Mouse (Mus musculus) macrophage (primary cell): ENCODE results near the gene Glb1l2. TPM values are rescaled to one million over a fixed set of nuclear protein-coding genes. Genes with fewer than 3 reads are reported as not detected.

Experiments used
- H3K27ac ChIP-seq: fragments of 350-480 bp; formaldehyde crosslinking; 2 replicates; pipeline ENCODE4 v1.9.0; 2021
- H3K36me3 ChIP-seq: fragments of 350-480 bp; formaldehyde crosslinking; 2 replicates; pipeline ENCODE4 v1.9.0; 2021; ENCODE audit errors: inconsistent target
- H3K4me3 ChIP-seq: fragments of 350-480 bp; formaldehyde crosslinking; 2 replicates; pipeline ENCODE4 v1.9.0; 2021; ENCODE audit errors: inconsistent target
- H3K79me2 ChIP-seq: fragments of 350-480 bp; formaldehyde crosslinking; 2 replicates; pipeline ENCODE4 v1.9.0; 2021; ENCODE audit errors: inconsistent target
- WGBS: methylation state at CpG from one replicate; pipeline ENCODE4 v1.1.7; 2026; ENCODE audit warnings: inconsistent platforms; ENCODE audit not compliant: missing documents; 5-methylcytosine and 5-hydroxymethylcytosine counted together
- polyA plus RNA-seq: library from polyadenylated mRNA; stranded (reverse); fragments of 250-400 nt; gene quantifications from 3 replicates; pipeline ENCODE4 v1.2.4, GENCODE M21; 2018; ENCODE audit warnings: inconsistent platforms

Glb1l2 gene
- polyA plus RNA-seq, 1 experiment from 2014 or later, result not detected

DNA sequence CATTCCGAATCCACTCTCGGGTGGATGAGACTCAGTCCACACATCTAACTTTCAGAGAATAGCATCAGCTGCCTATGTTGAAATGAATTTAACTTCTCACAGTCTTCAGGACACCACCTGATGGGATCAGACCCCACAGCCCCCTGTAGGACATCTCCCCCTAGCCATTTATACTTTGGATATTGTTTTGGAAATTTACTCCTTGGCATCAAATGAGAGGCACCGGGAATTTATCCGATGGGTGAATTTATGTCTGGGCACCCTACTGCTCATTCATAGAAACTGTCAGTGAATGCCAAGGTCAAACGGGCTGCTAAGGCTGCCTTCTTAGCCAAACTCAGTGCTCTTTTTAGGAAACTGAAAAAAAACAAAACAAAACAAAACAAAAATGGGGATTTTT, 45.7 kb downstream of the Glb1l2 start:
- Histone ChIP-seq H3K36me3 (no peaks in the 10 kb centered on the region), H3K27ac (no peak overlapping the region), H3K79me2 (no peaks in the 10 kb centered on the region), H3K4me3 (no peak overlapping the region)
- 81% methylated on average over 5 of the region's 5 CpGs for WGBS

DNA sequence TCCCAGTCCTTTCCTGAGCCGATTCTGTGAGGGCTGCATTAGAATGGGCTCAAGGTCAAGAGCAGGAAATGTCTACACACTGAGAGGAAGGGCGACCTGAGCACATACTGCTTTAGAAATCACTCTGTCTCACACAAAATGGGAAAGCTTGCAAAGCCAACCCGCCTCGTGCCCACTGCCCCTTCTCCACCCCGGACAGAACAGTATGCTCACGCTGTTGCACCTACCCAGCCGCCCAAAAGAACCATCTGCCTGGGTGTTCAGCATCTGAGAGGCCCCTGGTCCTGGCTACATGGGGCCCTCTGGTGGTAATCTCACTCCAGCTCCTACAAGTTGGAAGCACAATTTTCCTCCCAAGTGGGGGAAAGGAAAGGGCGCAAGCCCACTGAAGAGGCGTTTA, 46.2 kb downstream of the Glb1l2 start:
- 52% methylated on average over 9 of the region's 9 CpGs for WGBS
- no peaks in the 10 kb centered on the region for H3K36me3 ChIP-seq
- H3K79me2 ChIP-seq, result no peaks in the 10 kb centered on the region
- no peak overlapping the region for H3K4me3 ChIP-seq
- H3K27ac ChIP-seq, result no peak overlapping the region

DNA sequence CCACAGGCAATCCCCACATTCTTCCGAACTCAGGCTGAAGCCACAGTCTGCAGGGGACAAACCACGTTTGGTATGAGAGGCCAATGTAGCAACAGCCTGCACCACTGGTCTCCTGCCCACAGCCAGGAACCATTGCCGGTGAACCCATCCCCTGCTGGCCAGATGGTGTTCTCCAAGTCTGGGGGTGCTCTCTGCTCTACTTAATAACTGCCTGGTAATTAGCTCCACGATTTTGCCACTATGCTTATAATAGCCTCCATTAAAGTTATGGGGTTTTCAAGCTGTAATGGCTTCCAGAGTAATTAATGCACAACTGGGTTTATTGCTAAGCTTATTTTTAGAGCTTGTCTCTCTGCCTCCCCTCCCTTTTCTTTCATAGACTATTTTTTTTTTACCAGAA, 57.4 kb downstream of the Glb1l2 start:
- H3K4me3 ChIP-seq, result no peak overlapping the region
- H3K79me2 ChIP-seq, result no peaks in the 10 kb centered on the region
- no peaks in the 10 kb centered on the region for H3K36me3 ChIP-seq
- 75% methylated on average over 4 of the region's 4 CpGs for WGBS
- H3K27ac ChIP-seq, result no peak overlapping the region

DNA sequence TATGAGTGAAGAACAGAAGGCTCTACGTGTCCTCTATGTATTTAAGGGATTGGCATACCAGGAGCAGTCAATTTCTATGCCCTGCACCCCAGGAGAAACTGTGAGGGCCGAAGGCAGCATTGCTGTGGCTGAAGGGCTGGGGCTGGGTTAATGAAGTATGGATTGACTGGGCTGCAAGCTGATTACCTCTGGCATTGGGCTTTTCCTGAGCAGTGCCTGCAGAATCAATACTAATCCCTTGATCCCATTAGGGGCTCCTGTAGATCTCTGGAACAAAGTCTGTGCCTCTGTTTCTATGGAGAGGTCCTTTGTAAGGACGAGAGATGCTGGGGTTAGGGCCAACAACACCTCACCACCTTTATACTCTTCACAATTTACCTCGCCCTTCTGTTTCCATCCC, 59.1 kb downstream of the Glb1l2 start:
- WGBS, result 65% methylated on average over 4 of the region's 4 CpGs
- H3K36me3 ChIP-seq, result no peaks in the 10 kb centered on the region

DNA sequence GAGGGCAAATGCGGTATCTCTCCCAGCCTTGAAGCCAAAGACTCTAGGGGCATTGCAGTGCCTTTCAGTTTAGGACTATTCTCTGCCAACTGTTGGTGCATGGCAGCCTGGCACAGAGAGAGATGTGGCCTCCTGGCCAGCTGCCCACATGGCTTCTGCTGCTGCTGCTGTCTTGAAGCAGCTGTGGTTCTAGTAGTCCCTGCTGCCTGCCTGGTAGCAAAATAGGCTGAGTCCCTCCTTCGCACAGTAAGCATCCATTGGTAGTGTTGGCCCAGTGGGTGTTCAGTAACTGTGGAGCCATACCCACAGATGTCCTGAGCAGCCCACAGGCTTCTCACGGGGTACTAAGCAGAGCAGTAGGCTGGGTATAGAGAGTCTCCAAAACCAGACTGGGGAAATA, 63.5 kb downstream of the Glb1l2 start:
- no peak overlapping the region for H3K4me3 ChIP-seq
- H3K79me2 ChIP-seq, result no peaks in the 10 kb centered on the region
- H3K27ac ChIP-seq, result no peak overlapping the region
- WGBS, result 86% methylated on average over 3 of the region's 3 CpGs
- H3K36me3 ChIP-seq, result no peaks in the 10 kb centered on the region

More for the DNA sequence above, 59.1 kb downstream of the Glb1l2 start:
- Histone ChIP-seq H3K27ac (no peak overlapping the region), H3K79me2 (no peaks in the 10 kb centered on the region), H3K4me3 (no peak overlapping the region)

DNA sequence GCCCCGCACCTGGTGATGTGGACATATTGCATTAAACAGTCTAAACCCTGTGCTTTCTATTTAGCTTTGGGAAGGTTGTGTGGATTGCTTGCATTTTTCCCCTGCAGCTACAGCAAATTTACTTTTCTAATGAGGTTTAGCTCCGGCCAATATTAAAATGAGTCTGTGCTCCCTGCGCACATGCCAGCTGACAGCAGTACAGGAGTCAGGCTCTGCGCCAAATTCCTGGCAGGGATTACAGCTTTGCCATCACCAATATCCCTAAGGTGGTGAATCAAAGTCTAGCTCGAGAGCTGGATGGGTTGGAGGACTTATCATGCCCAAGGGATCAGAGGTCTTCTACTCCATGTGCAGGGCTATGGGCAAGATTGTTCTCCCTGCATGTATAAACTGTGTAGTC, 69.2 kb downstream of the Glb1l2 start:
- H3K4me3 ChIP-seq, result no peak overlapping the region
- H3K36me3 ChIP-seq, result no peaks in the 10 kb centered on the region
- no peaks in the 10 kb centered on the region for H3K79me2 ChIP-seq
- H3K27ac ChIP-seq, result no peak overlapping the region
- 84% methylated on average over 5 of the region's 5 CpGs for WGBS

DNA sequence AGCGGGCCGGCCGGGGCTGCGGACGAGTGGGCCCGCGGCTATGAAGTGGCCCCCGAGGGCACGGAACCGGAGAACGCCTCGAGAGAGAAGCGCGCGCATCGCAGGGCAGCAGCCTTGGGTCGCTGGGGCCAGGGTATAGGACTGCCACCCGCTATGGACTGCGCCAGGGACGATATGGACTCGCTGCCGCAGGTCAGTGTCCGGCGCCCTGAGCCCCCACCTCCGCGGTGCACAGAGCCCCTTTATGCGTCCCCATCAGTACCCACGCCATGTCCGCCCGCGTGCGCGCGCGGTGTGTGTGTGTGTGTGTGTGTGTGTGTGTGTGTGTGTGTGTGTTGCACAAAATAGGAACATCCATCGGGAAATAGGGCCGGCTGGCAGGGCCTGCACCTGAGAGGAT, 72.3 kb downstream of the Glb1l2 start:
- Histone ChIP-seq H3K36me3 (no peaks in the 10 kb centered on the region), H3K79me2 (no peaks in the 10 kb centered on the region), H3K4me3 (no peak overlapping the region), H3K27ac (no peak overlapping the region)
- 5% methylated on average over 30 of the region's 37 CpGs for WGBS

DNA sequence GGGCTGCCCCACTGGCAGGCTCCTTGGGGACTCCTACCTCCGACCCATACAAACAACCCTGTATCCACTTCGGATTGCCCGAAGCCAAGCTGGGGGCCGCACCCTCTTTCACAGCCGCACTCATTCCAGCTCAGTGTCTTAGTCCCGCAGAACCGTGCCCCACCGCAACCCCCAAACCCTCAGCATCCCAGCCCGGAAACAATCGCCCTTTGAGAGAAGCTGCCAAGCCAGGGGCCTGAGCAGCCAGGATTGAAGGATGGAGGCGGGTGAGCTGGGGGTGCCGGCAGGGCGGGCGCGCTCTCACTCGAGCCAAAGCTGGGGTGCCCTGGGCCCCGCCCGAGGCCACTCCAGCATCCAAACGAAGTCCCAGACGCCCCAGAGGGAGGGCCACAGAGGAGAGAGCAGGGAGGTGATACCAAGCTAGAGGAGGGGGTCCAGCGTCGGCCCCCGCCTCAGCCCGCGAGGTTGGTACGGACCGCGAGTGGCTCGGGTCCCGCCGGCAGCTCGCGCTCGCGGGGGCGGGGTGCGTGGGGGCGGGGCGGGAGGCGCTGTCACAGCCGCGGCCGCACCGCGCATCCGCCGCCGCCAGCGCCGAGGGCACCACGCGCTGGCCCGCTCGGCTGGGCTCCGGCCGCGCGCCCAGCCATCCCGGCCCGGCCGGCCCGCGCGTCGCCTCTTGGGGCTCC, 72.9 kb downstream of the Glb1l2 start, which contains the start of gene B3gat1:
TSS of gene B3gat1 (plus strand) at position 523 of the 686 bp plus-strand sequence.
- Histone ChIP-seq H3K27ac (no peak within 1 kb of the TSS), H3K36me3 (no peaks in the 10 kb centered on the region), H3K4me3 (no peak within 1 kb of the TSS), H3K79me2 (no peaks in the 10 kb centered on the region)
- 4% methylated on average over 63 of the region's 65 CpGs for whole genome bisulfite sequencing

DNA sequence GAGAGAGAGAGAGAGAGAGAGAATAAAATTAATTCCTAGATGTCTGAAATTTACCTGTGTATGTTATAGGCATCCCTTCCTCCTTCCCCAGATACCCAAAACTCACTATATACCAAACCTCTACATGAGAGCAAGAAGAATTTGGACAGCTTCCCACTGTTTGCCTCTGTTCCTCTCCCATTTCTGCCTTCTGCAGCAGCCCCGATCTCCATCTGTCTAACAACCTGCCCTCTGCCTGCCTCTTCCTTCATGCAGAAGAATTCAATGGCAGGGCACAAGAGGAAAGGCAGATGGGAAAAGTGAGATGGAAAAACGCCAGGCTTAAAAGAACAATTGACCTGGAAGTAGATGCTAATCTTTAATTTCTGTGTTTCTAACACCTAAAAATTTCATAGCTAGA, 77.7 kb downstream of the Glb1l2 start:
- Histone ChIP-seq H3K4me3 (no peak overlapping the region), H3K27ac (no peak overlapping the region), H3K79me2 (no peaks in the 10 kb centered on the region), H3K36me3 (no peaks in the 10 kb centered on the region)
- WGBS, result 72% methylated on average over 2 of the region's 2 CpGs

DNA sequence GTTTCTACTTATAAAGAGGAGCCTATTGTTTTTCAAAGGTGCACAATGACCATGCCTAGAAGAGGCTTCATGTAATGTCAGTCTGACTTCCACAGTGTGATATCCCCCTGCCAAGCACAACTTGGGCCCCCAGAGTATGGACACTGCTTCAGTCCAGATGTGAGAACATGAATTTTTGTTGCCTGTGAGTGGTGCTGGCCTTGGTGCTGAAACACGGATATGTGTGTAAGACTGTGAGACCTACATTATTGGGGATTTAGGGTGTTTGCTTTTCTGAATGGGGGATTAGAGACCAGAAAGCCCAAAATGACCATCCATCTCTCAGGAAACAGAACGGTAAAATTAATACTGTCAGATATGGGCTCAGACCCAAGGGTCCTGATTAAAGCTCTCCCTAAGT, 78.8 kb downstream of the Glb1l2 start:
- Histone ChIP-seq H3K4me3 (no peak overlapping the region), H3K36me3 (no peaks in the 10 kb centered on the region), H3K79me2 (no peaks in the 10 kb centered on the region), H3K27ac (no peak overlapping the region)
- 61% methylated on average over 2 of the region's 2 CpGs for WGBS

DNA sequence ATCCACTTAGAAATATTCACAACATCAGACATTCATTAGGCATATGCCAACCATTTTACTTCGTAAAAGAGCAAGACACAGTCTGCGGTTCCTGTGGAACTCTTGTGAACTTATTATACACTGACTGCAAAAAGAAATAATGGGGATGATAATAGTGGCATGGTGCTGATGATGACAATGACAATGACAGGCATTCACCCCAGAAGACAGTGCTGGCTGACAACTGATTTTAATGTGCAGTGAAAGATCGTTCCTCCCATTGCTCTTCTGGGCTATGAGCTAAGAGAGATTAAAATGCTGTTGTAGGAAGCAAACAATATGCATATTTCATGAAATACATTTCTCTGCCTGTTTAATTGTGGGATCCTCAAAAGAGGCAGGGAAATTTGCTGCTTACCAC, 80.6 kb downstream of the Glb1l2 start:
- WGBS, result 98% methylated on average over 3 of the region's 3 CpGs
- Histone ChIP-seq H3K36me3 (no peaks in the 10 kb centered on the region), H3K4me3 (no peak overlapping the region), H3K27ac (no peak overlapping the region), H3K79me2 (no peaks in the 10 kb centered on the region)

DNA sequence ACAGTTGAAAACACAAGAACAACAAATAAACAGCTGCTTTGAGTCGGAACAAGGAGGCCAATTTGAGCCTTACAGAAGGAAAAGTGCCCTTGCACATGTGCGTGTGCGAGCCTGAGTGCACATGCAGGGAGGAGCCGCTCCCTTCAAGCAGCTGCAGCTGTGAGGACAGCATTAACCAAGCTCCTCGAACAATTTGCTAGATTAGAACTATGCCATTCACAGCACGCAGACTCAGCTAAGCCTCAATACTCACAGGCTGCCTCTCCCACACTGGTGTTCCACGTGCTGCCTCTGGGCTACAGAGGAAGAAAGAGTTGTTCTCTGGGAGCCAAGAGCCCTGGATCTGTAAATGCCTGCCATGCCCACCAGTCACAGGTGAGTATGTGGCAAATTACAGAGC, 84.5 kb downstream of the Glb1l2 start:
- no peaks in the 10 kb centered on the region for H3K36me3 ChIP-seq
- WGBS, result 74% methylated on average over 7 of the region's 7 CpGs
- H3K4me3 ChIP-seq, result no peak overlapping the region

DNA sequence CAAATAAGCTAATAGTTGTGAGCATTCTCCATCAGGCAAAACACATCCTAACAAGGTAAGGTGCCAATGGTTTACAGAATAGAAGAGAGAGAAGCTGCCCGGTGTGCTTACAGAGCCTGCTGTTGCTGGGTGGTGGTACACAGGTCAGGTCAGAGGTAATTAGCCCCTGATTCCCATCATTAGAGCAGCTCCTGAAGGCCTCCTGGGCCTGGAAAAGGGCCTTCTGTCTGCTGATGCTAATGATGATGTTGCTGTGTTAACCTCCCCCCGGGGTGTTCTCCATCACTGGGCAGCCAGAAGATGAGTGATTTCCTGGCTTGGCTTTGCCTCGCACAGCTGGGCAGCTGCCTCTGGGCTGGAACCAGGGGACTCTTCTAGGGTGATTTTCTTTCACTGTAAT, 87.9 kb downstream of the Glb1l2 start:
- WGBS, result 74% methylated on average over 3 of the region's 3 CpGs
- Histone ChIP-seq H3K4me3 (no peak overlapping the region), H3K79me2 (no peaks in the 10 kb centered on the region), H3K27ac (no peak overlapping the region), H3K36me3 (no peaks in the 10 kb centered on the region)

More for the DNA sequence above, 84.5 kb downstream of the Glb1l2 start:
- Histone ChIP-seq H3K27ac (no peak overlapping the region), H3K79me2 (no peaks in the 10 kb centered on the region)
